Mouse (Mus musculus) heart, adult 2 months (tissue): ENCODE data around the gene Ccdc12. TPM values are rescaled to one million over a fixed set of nuclear protein-coding genes. Genes with fewer than 3 reads are reported as not detected.
A peak's percentile ranks its signal among the peaks of the same experiment; 100 is the strongest.
"Not testable (repeated sequence)": the region's sequence is repeated elsewhere in the genome, so short reads cannot be mapped to it uniquely, and the experiment has no call there.

ENCODE experiments used
- DNase-seq, 2 experiments: peaks; one replicate each; pipeline ENCODE4 v3.0.0; 2021
- H3K27ac ChIP-seq: fragments of 200-600 bp; 2 replicates; pipeline ENCODE4 v1.8.1; 2022
- H3K27me3 ChIP-seq: fragments of 200-500 bp; 2 replicates; pipeline ENCODE4 v1.6.1; 2012; ENCODE audit warnings: mild to moderate bottlenecking, low read length, inconsistent platforms, mixed read lengths; ENCODE audit not compliant: control insufficient read depth, insufficient read depth
- H3K36me3 ChIP-seq: fragments of 200-500 bp; 2 replicates; pipeline ENCODE4 v1.6.1; 2012; ENCODE audit warnings: low read length, inconsistent platforms; ENCODE audit not compliant: control insufficient read depth, insufficient read depth
- H3K4me1 ChIP-seq: fragments of 200-500 bp; 2 replicates; pipeline ENCODE4 v1.6.1; 2011; ENCODE audit warnings: low read length; ENCODE audit not compliant: control insufficient read depth, insufficient read depth
- H3K4me3 ChIP-seq: fragments of 200-600 bp; 2 replicates; pipeline ENCODE4 v1.8.1; 2022
- H3K79me2 ChIP-seq: fragments of 200-500 bp; replicated peaks from 2 replicates; pipeline ENCODE4 v1.6.1; 2012; ENCODE audit warnings: mild to moderate bottlenecking, inconsistent platforms, low read length, moderate library complexity, mixed read lengths; ENCODE audit not compliant: control insufficient read depth, insufficient read depth
- H3K9ac ChIP-seq: fragments of 200-500 bp; 2 replicates; pipeline ENCODE4 v1.6.1; 2012; ENCODE audit warnings: low read depth, mild to moderate bottlenecking, control low read depth, inconsistent platforms, low read length, mixed read lengths
- CTCF ChIP-seq: fragments of 200-600 bp; IDR thresholded peaks from 2 replicates; pipeline ENCODE4 v1.8.1; 2022; ENCODE audit warnings: antibody characterized with exemption, mild to moderate bottlenecking, moderate library complexity
- EP300 ChIP-seq: fragments of 200-500 bp; IDR thresholded peaks from 2 replicates; pipeline ENCODE4 v1.6.1; 2011; ENCODE audit warnings: low read depth, low read length, control low read depth; ENCODE audit not compliant: insufficient read depth
- POLR2A ChIP-seq: fragments of 200-500 bp; IDR thresholded peaks from 2 replicates; pipeline ENCODE4 v1.6.1; 2011; ENCODE audit warnings: mild to moderate bottlenecking, low read depth, low read length, control low read depth; ENCODE audit not compliant: insufficient read depth
- whole genome bisulfite sequencing: fragments of 180-500 bp; shearing (Covaris S2); methylation state at CpG from one replicate; pipeline ENCODE4 v1.1.7; 2018; 5-methylcytosine and 5-hydroxymethylcytosine counted together
- intact Hi-C: fragments of 180-260 bp; cut with DNase I; formaldehyde crosslinking; loops from one replicate; pipeline ENCODE4 v1.15.1; 2025
- polyA plus RNA-seq: library from polyadenylated mRNA; depleted of rRNA; stranded (reverse); fragments of >200 nt; gene quantifications from 2 replicates; pipeline ENCODE4 v1.2.3, GENCODE M21; 2012
- total RNA-seq, 2 experiments: library from RNA; stranded (reverse); gene quantifications; 2 replicates each; pipeline ENCODE4 v1.2.3; 2021

Ccdc12 gene
- total and polyA plus RNA-seq, 3 experiments: 54.1 to 94.8 (median 66.1) TPM

GRCm38 (mm10) chr9:110682255-110682654 lies 26.0 kb downstream of the Ccdc12 start:
- DNase-seq: no peak
- Histone ChIP-seq H3K4me1 (peaks cover 42% of the 10 kb centered on the region), H3K27ac (no peak overlapping the region), H3K36me3 (no peaks in the 10 kb centered on the region; the same call in none of the 2 replicates), H3K4me3 (no peak overlapping the region), H3K79me2 (no peaks in the 10 kb centered on the region; the same call in 1 of the 2 replicates), H3K9ac (no peak overlapping the region), H3K27me3 (no peaks in the 10 kb centered on the region)
- intact Hi-C loops: no loop called here
- 46% methylated on average over 5 of the region's 5 CpGs for WGBS
- no peak for TF ChIP-seq POLR2A

GRCm38 (mm10) chr9:110682697-110683096 lies 26.4 kb downstream of the Ccdc12 start:
- H3K27me3 ChIP-seq, H3K9ac ChIP-seq, H3K27ac ChIP-seq, H3K79me2 ChIP-seq, DNase-seq, intact Hi-C loops, H3K4me3 ChIP-seq, H3K36me3 ChIP-seq: not testable (repeated sequence)
- H3K4me1 ChIP-seq: peaks cover 39% of the 10 kb centered on the region
- WGBS: 82% methylated on average over 3 of the region's 3 CpGs

GRCm38 (mm10) chr9:110683574-110684099 lies 27.3 kb downstream of the Ccdc12 start:
- Histone ChIP-seq H3K36me3 (no peaks in the 10 kb centered on the region; the same call in none of the 2 replicates), H3K79me2 (no peaks in the 10 kb centered on the region; the same call in 1 of the 2 replicates), H3K4me3 (no peak overlapping the region), H3K27ac (peak overlapping the region; percentile 79), H3K9ac (peak overlapping the region; percentile 14; the same call in 1 of the 2 replicates), H3K27me3 (no peaks in the 10 kb centered on the region), H3K4me1 (peaks cover 36% of the 10 kb centered on the region)
- DNase-seq: peak in 1 of 2 experiments; percentile 32
- intact Hi-C loops: no loop called here
- WGBS: 31% methylated on average over 4 of the region's 4 CpGs
- TF ChIP-seq EP300 (no peak), CTCF (no peak), POLR2A (no peak)

- intact Hi-C loops: no loop called here
- no peak overlapping the region for H3K4me3 ChIP-seq
- TF ChIP-seq EP300: peak; percentile 5; the same call in 1 of the 2 replicates
- no peak for TF ChIP-seq CTCF
- no peak for TF ChIP-seq POLR2A
- H3K9ac ChIP-seq: peak overlapping the region; percentile 27
- H3K79me2 ChIP-seq: no peaks in the 10 kb centered on the region; the same call in 1 of the 2 replicates
- H3K36me3 ChIP-seq: no peaks in the 10 kb centered on the region; the same call in none of the 2 replicates
- WGBS: 17% methylated on average over 6 of the region's 6 CpGs
- peak overlapping the region; percentile 79 for H3K27ac ChIP-seq
- H3K4me1 ChIP-seq: peaks cover 39% of the 10 kb centered on the region
- peak; percentile 68 to 79 for DNase-seq
- no peaks in the 10 kb centered on the region for H3K27me3 ChIP-seq
Measured at GRCm38 (mm10) chr9:110684100-110684831, 28.0 kb downstream of the Ccdc12 start.

- TF ChIP-seq POLR2A (no peak), EP300 (no peak)
- WGBS: 68% methylated on average over 8 of the region's 8 CpGs
- Histone ChIP-seq H3K27ac (peak overlapping the region; percentile 79), H3K4me1 (peaks cover 39% of the 10 kb centered on the region), H3K4me3 (no peak overlapping the region), H3K79me2 (no peaks in the 10 kb centered on the region; the same call in 1 of the 2 replicates), H3K9ac (no peak overlapping the region; the same call in 1 of the 2 replicates), H3K27me3 (no peaks in the 10 kb centered on the region), H3K36me3 (no peaks in the 10 kb centered on the region; the same call in none of the 2 replicates)
- intact Hi-C loops: no loop called here
- no peak for DNase-seq
Measured at GRCm38 (mm10) chr9:110685187-110685586, 28.9 kb downstream of the Ccdc12 start.

GRCm38 (mm10) chr9:110685591-110685990 lies 29.3 kb downstream of the Ccdc12 start:
- DNase-seq: peak in 1 of 2 experiments; percentile 46
- H3K27ac ChIP-seq: peak overlapping the region; percentile 79
- H3K9ac ChIP-seq: no peak overlapping the region
- intact Hi-C loops: no loop called here
- no peaks in the 10 kb centered on the region; the same call in none of the 2 replicates for H3K36me3 ChIP-seq
- H3K79me2 ChIP-seq: no peaks in the 10 kb centered on the region; the same call in 1 of the 2 replicates
- WGBS: 45% methylated on average over 5 of the region's 5 CpGs
- no peaks in the 10 kb centered on the region for H3K27me3 ChIP-seq
- H3K4me3 ChIP-seq: no peak overlapping the region
- TF ChIP-seq POLR2A: no peak
- no peak for TF ChIP-seq EP300
- no peak for TF ChIP-seq CTCF
- peaks cover 39% of the 10 kb centered on the region for H3K4me1 ChIP-seq
